Mouse (Mus musculus) embryonic facial prominence, embryonic 14.5 days (tissue): ENCODE data around the gene Slc35e3. TPM values are rescaled to one million over a fixed set of nuclear protein-coding genes. Genes with fewer than 3 reads are reported as not detected.

Source experiments
- ATAC-seq: fragments of 200-750 bp; cut with Nextera tagmentation; 2 replicates; pipeline ENCODE4 v1.8.0; 2017; ENCODE audit warnings: low read depth, moderate number of reproducible peaks, moderate TSS enrichment
- DNase-seq: peaks from one replicate; pipeline ENCODE4 v3.0.0-alpha.2; 2015; ENCODE audit warnings: low spot score
- H3K27ac ChIP-seq: fragments of 300-500 bp; sonication (generic); replicated peaks from 2 replicates; pipeline ENCODE4 v1.5.1; 2014; ENCODE audit warnings: low read depth, mild to moderate bottlenecking, low read length, moderate library complexity
- H3K27me3 ChIP-seq: fragments of 300-500 bp; sonication (generic); replicated peaks from 2 replicates; pipeline ENCODE4 v1.6.1; 2014; ENCODE audit warnings: low read length; ENCODE audit not compliant: control insufficient read depth, insufficient read depth
- H3K36me3 ChIP-seq: fragments of 300-500 bp; sonication (generic); 2 replicates; pipeline ENCODE4 v1.6.1; 2014; ENCODE audit warnings: low read length, mixed read lengths; ENCODE audit not compliant: control insufficient read depth, insufficient read depth
- H3K4me1 ChIP-seq: fragments of 300-500 bp; sonication (generic); 2 replicates; pipeline ENCODE4 v1.6.1; 2014; ENCODE audit warnings: antibody characterized with exemption, low read length; ENCODE audit not compliant: control insufficient read depth, insufficient read depth
- H3K4me2 ChIP-seq: fragments of 300-500 bp; sonication (generic); 2 replicates; pipeline ENCODE4 v1.6.1; 2014; ENCODE audit warnings: low read depth, mild to moderate bottlenecking, low read length, moderate library complexity, mixed read lengths
- H3K4me3 ChIP-seq: fragments of 300-500 bp; sonication (generic); 2 replicates; pipeline ENCODE4 v1.5.1; 2014; ENCODE audit warnings: low read depth, mild to moderate bottlenecking, low read length
- H3K9ac ChIP-seq: fragments of 300-500 bp; sonication (generic); 2 replicates; pipeline ENCODE4 v1.6.1; 2014; ENCODE audit warnings: low read depth, mild to moderate bottlenecking, low read length, moderate library complexity, mixed read lengths
- H3K9me3 ChIP-seq: fragments of 300-500 bp; sonication (generic); 2 replicates; pipeline ENCODE4 v1.6.1; 2016; ENCODE audit warnings: low read length; ENCODE audit not compliant: control insufficient read depth
- WGBS: fragments of 180-500 bp; shearing (Covaris S2); extraction: QIAGEN DNeasy Blood & Tissue Kit; methylation state at CpG from one replicate; pipeline ENCODE4 v1.1.7; 2014; 5-methylcytosine and 5-hydroxymethylcytosine counted together
- polyA plus RNA-seq: library from polyadenylated mRNA; unstranded; fragments of >200 nt; fragmentation: Nextera tagmentation; extraction: Ambion mirVana; gene quantifications from 2 replicates; pipeline ENCODE4 v1.2.1, GENCODE M21; 2014

Slc35e3 gene
- polyA plus RNA-seq, 1 experiment from 2014 or later, result 15.5 TPM

DNA sequence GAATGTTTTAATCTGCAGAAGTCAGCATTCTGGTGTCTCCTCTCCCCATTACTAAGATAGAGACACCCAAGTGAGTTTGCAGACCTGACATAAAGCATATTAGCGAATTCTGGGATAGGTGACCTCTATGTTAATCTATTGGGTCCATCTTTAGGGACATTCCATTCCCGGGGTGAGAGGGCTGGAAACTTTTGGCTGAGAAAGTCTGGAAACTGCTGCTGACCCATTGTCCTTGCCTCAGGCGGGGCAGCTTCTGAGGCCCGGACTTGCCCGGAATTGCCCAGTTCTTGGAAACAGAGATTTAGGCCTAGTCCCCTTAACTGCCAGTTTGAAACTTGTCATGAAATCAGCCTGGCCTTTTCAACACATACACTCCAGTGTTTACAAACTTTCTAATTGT lies 34.8 kb downstream of the Slc35e3 start:
- DNase-seq (no peak), ATAC-seq (no peak)
- Histone ChIP-seq H3K27ac (peak overlapping the region; percentile 99; the same call in 1 of the 2 replicates), H3K4me1 (peaks cover 8% of the 10 kb centered on the region; the same call in 1 of the 2 replicates), H3K27me3 (no peaks in the 10 kb centered on the region), H3K4me3 (peak overlapping the region; percentile 98), H3K9ac (peak overlapping the region; percentile 100; the same call in 1 of the 2 replicates), H3K36me3 (peaks cover 26% of the 10 kb centered on the region), H3K9me3 (no peaks in the 10 kb centered on the region), H3K4me2 (peak overlapping the region; percentile 75)
- WGBS, result 66% methylated on average over 5 of the region's 5 CpGs

GRCm38 (mm10) chr10:117710604-117711141 lies 35.5 kb downstream of the Slc35e3 start, which contains the start of gene Mdm2:
Mdm2 (minus strand) TSS chr10:117710758.
- WGBS, result under 1% methylated on average over 23 of the region's 52 CpGs

DNA sequence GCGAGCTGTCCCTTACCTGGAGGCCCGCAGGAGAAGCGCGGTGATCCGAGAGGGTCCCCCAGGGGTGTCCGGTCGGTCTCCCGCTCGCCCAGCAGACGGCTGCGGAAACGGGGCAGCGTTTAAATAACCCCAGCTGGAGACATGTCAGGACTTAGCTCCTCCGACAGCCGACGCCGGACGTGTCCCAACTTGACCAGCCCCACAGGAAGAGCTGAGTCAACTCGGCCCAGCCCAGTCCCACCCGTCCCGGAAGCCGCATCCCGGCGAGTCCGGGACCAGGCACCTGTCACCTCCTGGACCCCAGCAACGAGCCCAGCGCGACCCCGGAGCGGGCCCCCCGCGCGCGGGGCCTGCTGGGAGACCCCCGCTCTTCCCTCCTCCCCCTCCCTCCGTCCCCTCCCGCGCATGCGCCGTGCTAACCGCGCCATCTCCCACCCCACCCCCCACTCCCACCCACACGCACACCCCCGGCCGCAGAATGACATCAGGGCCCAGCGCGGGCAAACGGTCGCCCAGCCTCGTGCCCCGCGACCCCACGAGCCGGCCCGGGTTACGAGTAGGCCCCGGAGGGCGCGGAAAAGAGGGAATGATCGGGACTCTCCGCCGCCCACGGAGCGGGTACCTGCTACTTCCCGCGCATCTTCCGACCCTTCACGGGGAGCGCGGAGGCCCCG lies 36.1 kb downstream of the Slc35e3 start:
- peaks cover 8% of the 10 kb centered on the region; the same call in 1 of the 2 replicates for H3K4me1 ChIP-seq
- peak; percentile 75 for ATAC-seq
- DNase-seq, result peak; percentile 86
- H3K9me3 ChIP-seq, result no peaks in the 10 kb centered on the region
- peaks cover 36% of the 10 kb centered on the region for H3K36me3 ChIP-seq
- peak overlapping the region; percentile 100 for H3K9ac ChIP-seq
- peak overlapping the region; percentile 98 for H3K4me3 ChIP-seq
- H3K4me2 ChIP-seq, result peak overlapping the region; percentile 75
- WGBS, result under 1% methylated on average over 40 of the region's 71 CpGs
- H3K27ac ChIP-seq, result peak overlapping the region; percentile 99
- no peaks in the 10 kb centered on the region for H3K27me3 ChIP-seq

More at GRCm38 (mm10) chr10:117710604-117711141, 35.5 kb downstream of the Slc35e3 start, which contains the start of gene Mdm2:
- ATAC-seq (peak; percentile 95), DNase-seq (peak; percentile 95)
- peaks cover 8% of the 10 kb centered on the region; the same call in 1 of the 2 replicates for H3K4me1 ChIP-seq
- peak within 1 kb of the TSS; percentile 99 for H3K27ac ChIP-seq
- no peaks in the 10 kb centered on the region for H3K9me3 ChIP-seq
- H3K4me2 ChIP-seq, result peak within 1 kb of the TSS; percentile 75
- H3K36me3 ChIP-seq, result peaks cover 30% of the 10 kb centered on the region
- H3K4me3 ChIP-seq, result peak within 1 kb of the TSS; percentile 98
- H3K27me3 ChIP-seq, result no peaks in the 10 kb centered on the region
- H3K9ac ChIP-seq, result peak within 1 kb of the TSS; percentile 100

DNA sequence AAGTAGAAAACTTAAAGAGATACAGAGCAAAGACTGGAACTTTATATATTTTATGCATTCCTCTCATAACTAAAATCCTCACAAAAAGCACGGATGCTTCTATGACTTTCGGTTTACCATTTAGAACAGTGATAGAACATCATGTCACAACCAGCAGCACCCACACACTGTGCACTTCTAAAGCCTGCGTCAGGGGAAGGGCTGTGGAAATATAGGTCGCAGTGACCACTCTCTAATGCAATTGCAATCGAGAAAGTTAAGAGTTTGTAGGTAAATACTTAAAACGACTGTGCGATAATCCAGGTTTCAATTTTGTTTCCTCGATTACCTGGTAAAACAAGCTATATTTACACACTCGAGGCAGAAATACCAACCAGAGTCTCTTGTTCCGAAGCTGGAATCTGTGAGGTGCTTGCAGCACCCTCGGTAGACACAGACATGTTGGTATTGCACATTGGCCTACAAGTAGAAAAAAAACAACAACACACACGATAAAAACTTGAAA lies 36.8 kb downstream of the Slc35e3 start:
- H3K4me1 ChIP-seq, result peaks cover 8% of the 10 kb centered on the region; the same call in 1 of the 2 replicates
- H3K4me3 ChIP-seq, result peak overlapping the region; percentile 98
- WGBS, result 45% methylated on average over 12 of the region's 12 CpGs
- ATAC-seq (no peak), DNase-seq (no peak)
- H3K36me3 ChIP-seq, result peaks cover 43% of the 10 kb centered on the region
- no peaks in the 10 kb centered on the region for H3K27me3 ChIP-seq
- no peak overlapping the region; the same call in 1 of the 2 replicates for H3K27ac ChIP-seq
- H3K9ac ChIP-seq, result peak overlapping the region; percentile 100
- no peaks in the 10 kb centered on the region for H3K9me3 ChIP-seq
- peak overlapping the region; percentile 75 for H3K4me2 ChIP-seq

- peak overlapping the region; percentile 100; the same call in 1 of the 2 replicates for H3K9ac ChIP-seq
Observed at GRCm38 (mm10) chr10:117708856-117709255, 37.3 kb downstream of the Slc35e3 start.

DNA sequence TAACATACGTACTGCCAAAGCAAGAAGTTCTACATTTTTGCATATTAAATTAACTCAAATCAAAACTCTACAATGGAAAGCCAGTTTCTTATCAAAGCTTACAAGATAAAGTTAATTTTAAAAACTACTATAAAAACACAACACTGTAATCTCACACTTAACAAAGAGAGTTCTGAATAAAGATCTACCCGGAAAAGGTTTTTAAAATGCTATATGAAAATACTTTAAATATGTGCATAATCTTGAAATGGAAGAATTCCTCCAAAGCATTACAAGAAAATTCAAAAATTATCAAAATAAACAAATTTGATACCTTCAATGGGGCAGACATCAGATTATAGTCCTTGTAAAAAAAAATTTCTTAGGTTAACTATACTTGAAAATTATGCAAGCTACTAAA lies 37.8 kb downstream of the Slc35e3 start:
- H3K4me3 ChIP-seq, result no peak overlapping the region
- no peaks in the 10 kb centered on the region for H3K27me3 ChIP-seq
- ATAC-seq, result no peak
- no peak overlapping the region for H3K4me2 ChIP-seq
- H3K9ac ChIP-seq, result no peak overlapping the region
- peaks cover 8% of the 10 kb centered on the region; the same call in 1 of the 2 replicates for H3K4me1 ChIP-seq
- no peak for DNase-seq
- H3K27ac ChIP-seq, result no peak overlapping the region
- no peaks in the 10 kb centered on the region for H3K9me3 ChIP-seq
- WGBS, result 96% methylated on average over 2 of the region's 2 CpGs
- peaks cover 53% of the 10 kb centered on the region for H3K36me3 ChIP-seq

More at GRCm38 (mm10) chr10:117708856-117709255, 37.3 kb downstream of the Slc35e3 start:
- DNase-seq (no peak), ATAC-seq (no peak)
- Histone ChIP-seq H3K9me3 (no peaks in the 10 kb centered on the region), H3K4me2 (peak overlapping the region; percentile 75), H3K27ac (no peak overlapping the region), H3K27me3 (no peaks in the 10 kb centered on the region), H3K4me3 (peak overlapping the region; percentile 98), H3K36me3 (peaks cover 48% of the 10 kb centered on the region), H3K4me1 (peaks cover 8% of the 10 kb centered on the region; the same call in 1 of the 2 replicates)
- WGBS, result 83% methylated on average over 9 of the region's 9 CpGs

DNA sequence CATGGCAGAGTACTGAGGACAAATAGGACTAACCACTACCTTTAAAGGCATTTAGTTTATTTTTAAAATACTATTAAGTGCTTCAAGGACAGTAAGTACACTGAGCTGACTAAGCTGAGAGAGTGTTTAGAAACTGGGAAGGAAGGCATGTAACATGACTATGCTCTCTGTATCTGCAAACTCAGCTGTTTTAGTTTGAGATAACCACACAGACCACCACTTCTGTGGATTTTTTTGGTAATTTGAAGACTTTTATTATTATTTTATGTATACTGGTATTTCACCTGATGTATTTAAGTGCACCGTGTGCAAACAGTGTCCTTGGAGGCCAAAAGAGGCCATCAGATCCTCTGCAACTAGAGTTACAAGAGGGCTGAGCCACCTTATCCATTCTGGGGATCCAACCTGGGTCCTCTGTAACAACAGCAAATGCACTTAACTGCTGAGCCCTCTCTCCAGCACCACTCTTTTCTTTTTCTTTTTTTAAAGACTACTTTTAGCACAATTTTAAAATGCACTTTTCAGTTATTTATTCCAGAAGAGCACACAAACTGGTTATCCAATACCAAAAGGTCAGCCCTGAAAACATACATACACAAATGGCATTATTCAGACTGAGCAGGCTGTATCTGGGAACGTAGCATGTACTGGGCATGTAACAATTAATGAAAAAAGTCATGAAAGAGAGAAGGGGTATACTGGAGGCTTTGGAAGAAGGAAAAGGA lies 38.9 kb downstream of the Slc35e3 start:
- WGBS, result 94% methylated on average over 2 of the region's 2 CpGs
- ATAC-seq, result no peak
- Histone ChIP-seq H3K4me1 (peaks cover 8% of the 10 kb centered on the region; the same call in 1 of the 2 replicates), H3K9ac (no peak overlapping the region), H3K27ac (no peak overlapping the region), H3K36me3 (peaks cover 63% of the 10 kb centered on the region), H3K4me2 (no peak overlapping the region), H3K9me3 (no peaks in the 10 kb centered on the region), H3K27me3 (no peaks in the 10 kb centered on the region), H3K4me3 (no peak overlapping the region)
- DNase-seq, result no peak

- Histone ChIP-seq H3K4me1 (peaks cover 8% of the 10 kb centered on the region; the same call in 1 of the 2 replicates), H3K9ac (no peak overlapping the region; the same call in 1 of the 2 replicates), H3K4me3 (no peak overlapping the region), H3K27me3 (no peaks in the 10 kb centered on the region), H3K27ac (no peak overlapping the region), H3K4me2 (no peak overlapping the region), H3K9me3 (no peaks in the 10 kb centered on the region), H3K36me3 (peaks cover 70% of the 10 kb centered on the region)
- DNase-seq (no peak), ATAC-seq (no peak)
- WGBS, result 88% methylated on average over 6 of the region's 6 CpGs
Observed at GRCm38 (mm10) chr10:117706440-117706839, 39.7 kb downstream of the Slc35e3 start.
